ENCODE assay signal across 24 mouse cellular contexts in the genomic region with DNA sequence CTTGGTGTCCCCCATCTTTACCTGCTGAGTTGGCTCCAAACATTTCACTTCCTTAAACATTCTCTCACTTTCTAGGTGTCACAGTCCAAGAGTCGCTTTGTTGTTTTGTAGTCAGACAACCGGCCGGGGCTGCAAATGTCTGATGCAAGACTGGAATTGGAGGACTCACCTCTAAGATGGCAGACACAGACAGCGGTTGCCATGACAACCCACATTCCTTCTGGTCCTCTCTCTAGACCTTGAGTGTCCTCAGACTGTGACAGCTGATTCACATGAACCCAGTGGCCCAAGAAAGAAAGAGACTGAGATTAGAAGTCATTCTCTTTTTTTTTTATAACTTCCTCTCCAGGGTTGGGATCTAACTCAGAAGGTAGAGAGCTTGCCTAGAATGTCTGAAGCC. TPM values are rescaled to one million over a fixed set of nuclear protein-coding genes. Genes with fewer than 3 reads are reported as not detected.
DNase-seq lines count a peak whose midpoint lies in the region; ATAC-seq and TF ChIP-seq lines count a peak whose summit lies in the region.
"Had no signal": no experiment of that assay in that cellular context is flagged by ENCODE, and none has a peak within 500 bp of the region (broad histone marks: within the 10 kb centered on the region; RNA-seq: fewer than 3 reads in every experiment).

No protein-coding gene starts in this region.

- H3K27me3 ChIP-seq in kidney, embryonic 16.5 days (ENCODE audit: insufficient read depth, low read length), result no peaks in the 10 kb centered on the region
- no peaks in the 10 kb centered on the region for H3K27me3 ChIP-seq in CH12.LX (replicated peaks)
- no peaks in the 10 kb centered on the region for H3K27me3 ChIP-seq in heart, embryonic 11.5 days (ENCODE audit: control insufficient read depth, insufficient read depth, low read length)
- H3K27me3 ChIP-seq: embryonic facial prominence, embryonic 15.5 days; limb, embryonic 15.5 days; liver, embryonic 15.5 days; neural tube, embryonic 12.5 days; Patski had no signal

- 0 out of 2 replicates have a peak, but pooled peaks cover 5% of the 10 kb centered on the region for H3K4me1 ChIP-seq in kidney, embryonic 16.5 days (ENCODE audit: insufficient read depth, low read length)
- H3K4me1 ChIP-seq in CH12.LX (ENCODE audit: control insufficient read depth in 1 of 2, insufficient read depth in 2 of 2), result peaks cover 6 to 18% of the 10 kb centered on the region in 2 experiments; a peak in 3 of 4 replicates
- no peaks in the 10 kb centered on the region for H3K4me1 ChIP-seq in heart, embryonic 11.5 days (ENCODE audit: control insufficient read depth, insufficient read depth, low read length)
- H3K4me1 ChIP-seq: embryonic facial prominence, embryonic 15.5 days; limb, embryonic 15.5 days; neural tube, embryonic 12.5 days had no signal

- TF ChIP-seq RAD21 in CH12.LX (IDR thresholded peaks at IDR 0.05; ENCODE audit: low read depth, low read length), result no peak

- no peaks in the 10 kb centered on the region for H3K36me3 ChIP-seq in kidney, embryonic 16.5 days (ENCODE audit: insufficient read depth, low read length)
- H3K36me3 ChIP-seq in CH12.LX (replicated peaks in 1 of 2; ENCODE audit: control insufficient read depth in 1 of 2, insufficient read depth in 1 of 2, low read length in 1 of 2), result peaks cover 0 to 11% of the 10 kb centered on the region in 2 experiments
- no peaks in the 10 kb centered on the region for H3K36me3 ChIP-seq in heart, embryonic 11.5 days (ENCODE audit: control insufficient read depth, insufficient read depth, low read length)
- H3K36me3 ChIP-seq: embryonic facial prominence, embryonic 15.5 days; limb, embryonic 15.5 days; liver, embryonic 15.5 days; neural tube, embryonic 12.5 days had no signal

- in situ Hi-C loops in CH12.LX (cut with MboI; ENCODE audit: low pct_ligation_motif_present, low pct_unique_long_range_greater_than_20kb, low sequenced_read_pairs), result no loop called here

- ATAC-seq in cerebellum, adult (ENCODE audit: insufficient number of reproducible peaks, low FRiP score, low TSS enrichment), result no peak
- no peak for ATAC-seq in kidney, embryonic 16.5 days (ENCODE audit: low FRiP score, low TSS enrichment)
- ATAC-seq in heart, embryonic 11.5 days (replicated peaks; ENCODE audit: insufficient number of reproducible peaks, low FRiP score, low TSS enrichment), result no peak
- ATAC-seq: Patski had no signal

- H3K4me3 ChIP-seq in kidney, embryonic 16.5 days (ENCODE audit: low read length), result no peak overlapping the region
- H3K4me3 ChIP-seq in CH12.LX (replicated peaks in 1 of 3; ENCODE audit: low read depth in 2 of 3, low read length in 2 of 3, poor library complexity in 1 of 3), result no peak overlapping the region
- no peak overlapping the region for H3K4me3 ChIP-seq in heart, embryonic 11.5 days (ENCODE audit: low read depth, low read length)
- H3K4me3 ChIP-seq: embryonic facial prominence, embryonic 15.5 days; gastrocnemius, adult 2 months; limb, embryonic 15.5 days; liver, embryonic 15.5 days; neural tube, embryonic 12.5 days had no signal

- dilution Hi-C loops in CH12.LX (cut with MboI; ENCODE audit: extremely low pct_ligation_motif_present, extremely low pct_unique_long_range_greater_than_20kb, low sequenced_read_pairs), result no loop called here

- WGBS in kidney, embryonic 16.5 days, result 77% methylated on average over 4 of the region's 4 CpGs
- 81% methylated on average over 4 of the region's 4 CpGs for WGBS in heart, embryonic 11.5 days (ENCODE audit: insufficient replicate concordance)

- DNase-seq in cerebellum, postnatal 14 days, result peak; percentile 26 to 52
- no peak for DNase-seq in kidney, postnatal 10 days
- DNase-seq in CH12.LX (ENCODE audit: extremely low read depth) (no peak), ZHBTc4 (ENCODE audit: low read depth, low spot score) (peak; percentile 83)
- DNase-seq in layer of hippocampus, adult 9-10 months (ENCODE audit: low spot score), result no peak
- DNase-seq: adrenal gland, postnatal 14 days; B cell, adult 2 months; cerebellum, adult 8-10 months; gastrocnemius, adult 2 months; heart, postnatal 36 days; kidney, adult 11 months; layer of hippocampus, postnatal 36 days; thymus, postnatal 25 days had no signal

- TF ChIP-seq POLR2A in CH12.LX (IDR thresholded peaks at IDR 0.05; ENCODE audit: low read depth, low read length), result no peak

- no peak overlapping the region for H3K4me2 ChIP-seq in kidney, embryonic 16.5 days (replicated peaks; ENCODE audit: low read depth, low read length)
- no peak overlapping the region for H3K4me2 ChIP-seq in CH12.LX (ENCODE audit: insufficient read depth, low read depth, poor library complexity, severe bottlenecking)
- H3K4me2 ChIP-seq in heart, embryonic 11.5 days, result no peak overlapping the region
- H3K4me2 ChIP-seq: embryonic facial prominence, embryonic 15.5 days; hindbrain, embryonic 14.5 days; limb, embryonic 15.5 days; liver, embryonic 15.5 days; neural tube, embryonic 12.5 days had no signal

- no peak for TF ChIP-seq CTCF in CH12.LX (conservative IDR thresholded peaks at IDR 0.05 in 1 of 2, IDR thresholded peaks at IDR 0.05 in 1 of 2; ENCODE audit: low read depth in 2 of 2, low read length in 2 of 2)

- TF ChIP-seq EP300 in CH12.LX (IDR thresholded peaks at IDR 0.05; ENCODE audit: low read length), result no peak

- no peak overlapping the region for H3K9ac ChIP-seq in kidney, embryonic 16.5 days (replicated peaks; ENCODE audit: low read length)
- no peak overlapping the region for H3K9ac ChIP-seq in CH12.LX (ENCODE audit: insufficient read depth, low read depth)
- no peak overlapping the region for H3K9ac ChIP-seq in heart, embryonic 11.5 days (ENCODE audit: low read depth, low read length)
- H3K9ac ChIP-seq: embryonic facial prominence, embryonic 15.5 days; hindbrain, embryonic 14.5 days; limb, embryonic 15.5 days; liver, embryonic 15.5 days; neural tube, embryonic 12.5 days had no signal

- no peaks in the 10 kb centered on the region for H3K79me2 ChIP-seq in CH12.LX (replicated peaks; ENCODE audit: control insufficient read depth, extremely low read depth, insufficient read depth, poor library complexity, severe bottlenecking)

- peak overlapping the region; percentile 15; the same call in 1 of the 2 replicates for H3K27ac ChIP-seq in kidney, embryonic 16.5 days (ENCODE audit: low read length)
- no peak overlapping the region for H3K27ac ChIP-seq in CH12.LX (ENCODE audit: insufficient read depth, low read depth)
- H3K27ac ChIP-seq in heart, embryonic 11.5 days (ENCODE audit: low read depth, low read length), result no peak overlapping the region
- H3K27ac ChIP-seq: gastrocnemius, adult 2 months; hindbrain, embryonic 14.5 days; limb, embryonic 15.5 days; liver, embryonic 15.5 days; neural tube, embryonic 12.5 days had no signal

- H3K9me3 ChIP-seq in kidney, embryonic 16.5 days (ENCODE audit: low read length), result no peaks in the 10 kb centered on the region
- H3K9me3 ChIP-seq in CH12.LX (replicated peaks; ENCODE audit: low read length), result no peaks in the 10 kb centered on the region
- no peaks in the 10 kb centered on the region for H3K9me3 ChIP-seq in heart, embryonic 11.5 days (replicated peaks; ENCODE audit: control insufficient read depth, low read length)
- H3K9me3 ChIP-seq: embryonic facial prominence, embryonic 15.5 days; limb, embryonic 15.5 days; liver, embryonic 15.5 days; neural tube, embryonic 12.5 days had no signal

TF ChIP-seq in CH12.LX, 34 proteins besides CTCF, POLR2A, EP300 and RAD21:
- TF ChIP-seq MXI1 (IDR thresholded peaks at IDR 0.05; ENCODE audit: low read depth, low read length) (peak; percentile 42; the same call in 1 of the 2 replicates), CHD2 (IDR thresholded peaks at IDR 0.05; ENCODE audit: low read length) (no peak)
TF ChIP-seq in CH12.LX: peak in this region for 1.

RNA-seq across cellular contexts. Expression of gene Lrrc23, which starts 10.0 kb away (rescaled TPM):
- polyA plus RNA-seq in kidney, embryonic 16.5 days (2015; fragmentation: Nextera tagmentation; extraction: Ambion mirVana), result 1.0 and 1.2 TPM in 2 replicates
- total RNA-seq in CH12.LX (2012; rRNA removed) (not detected in 2 replicates), CH12.LX (2014; rRNA removed) (not detected in 2 replicates)
- 0.20 TPM in 1 of 2 replicates, not detected in the other for polyA plus RNA-seq in CH12.LX (2012; ENCODE audit: insufficient read length, low read depth)
- polyA plus RNA-seq in heart, embryonic 11.5 days (2014; fragmentation: Nextera tagmentation; extraction: Ambion mirVana), result not detected in 2 replicates
- total RNA-seq: adrenal gland, postnatal 14 days; heart, postnatal 36 days had no signal
- polyA plus RNA-seq: heart, embryonic 14.5 days; liver, embryonic 15.5 days; Patski had no signal

RNA-seq across cellular contexts. Expression of gene Spsb2, which starts 18.9 kb away (rescaled TPM):
- polyA plus RNA-seq in kidney, embryonic 16.5 days (2015; fragmentation: Nextera tagmentation; extraction: Ambion mirVana), result 20.9 and 21.5 TPM in 2 replicates
- 2.1 and 2.4 TPM in 2 replicates for total RNA-seq in CH12.LX (2012; rRNA removed)
- not detected in 2 replicates for total RNA-seq in CH12.LX (2014; rRNA removed)
- 3.3 and 3.4 TPM in 2 replicates for polyA plus RNA-seq in CH12.LX (2012; ENCODE audit: insufficient read length, low read depth)
- 4.5 and 6.6 TPM in 2 replicates for polyA plus RNA-seq in heart, embryonic 11.5 days (2014; fragmentation: Nextera tagmentation; extraction: Ambion mirVana)

RNA-seq across cellular contexts. Expression of gene Eno2, which starts 20.0 kb away (rescaled TPM):
- 10.9 and 15.3 TPM in 2 replicates for polyA plus RNA-seq in kidney, embryonic 16.5 days (2015; fragmentation: Nextera tagmentation; extraction: Ambion mirVana)
- total RNA-seq in CH12.LX (2012; rRNA removed) (15.9 and 24.6 TPM in 2 replicates), CH12.LX (2014; rRNA removed) (20.8 and 26.7 TPM in 2 replicates)
- 23.1 and 23.6 TPM in 2 replicates for polyA plus RNA-seq in CH12.LX (2012; ENCODE audit: insufficient read length, low read depth)
- 5.3 TPM in 2 replicates for polyA plus RNA-seq in heart, embryonic 11.5 days (2014; fragmentation: Nextera tagmentation; extraction: Ambion mirVana)
- total RNA-seq: megakaryocyte progenitor cell, adult 5-6 weeks had no signal

RNA-seq across cellular contexts. Expression of gene Tpi1, which starts 24.6 kb away (rescaled TPM):
- polyA plus RNA-seq in kidney, embryonic 16.5 days (2015; fragmentation: Nextera tagmentation; extraction: Ambion mirVana), result 851 and 866 TPM in 2 replicates
- total RNA-seq in CH12.LX (2012; rRNA removed), result 733 and 1,303 TPM in 2 replicates
- total RNA-seq in CH12.LX (2014; rRNA removed), result 1,570 and 1,645 TPM in 2 replicates
- 758 and 807 TPM in 2 replicates for polyA plus RNA-seq in CH12.LX (2012; ENCODE audit: insufficient read length, low read depth)
- polyA plus RNA-seq in heart, embryonic 11.5 days (2014; fragmentation: Nextera tagmentation; extraction: Ambion mirVana), result 1,419 and 1,543 TPM in 2 replicates

RNA-seq across cellular contexts. Expression of gene Atn1, which starts 33.2 kb away (rescaled TPM):
- 16.4 and 20.2 TPM in 2 replicates for polyA plus RNA-seq in kidney, embryonic 16.5 days (2015; fragmentation: Nextera tagmentation; extraction: Ambion mirVana)
- total RNA-seq in CH12.LX (2012; rRNA removed) (3.8 and 4.6 TPM in 2 replicates), CH12.LX (2014; rRNA removed) (0.50 and 1.7 TPM in 2 replicates)
- polyA plus RNA-seq in CH12.LX (2012; ENCODE audit: insufficient read length, low read depth), result 27.0 and 35.1 TPM in 2 replicates
- polyA plus RNA-seq in heart, embryonic 11.5 days (2014; fragmentation: Nextera tagmentation; extraction: Ambion mirVana), result 7.4 and 9.5 TPM in 2 replicates

Comparison
In these comparisons a context has a peak if more than half of its experiments do, and no peak if none do; other contexts are left out.
1. DNase-seq: peak in cerebellum, postnatal 14 days (2 of 2) and ZHBTc4 (single experiment); none in kidney, postnatal 10 days (single experiment), CH12.LX (single experiment) and layer of hippocampus, adult 9-10 months (single experiment).